Mouse (Mus musculus) c-Kit-positive CD71-positive TER-119-positive erythroid progenitor cells, embryonic 14.5 days (primary cell): ENCODE results near the gene Baz2a.
"Not testable (repeated sequence)": the region's sequence is repeated elsewhere in the genome, so short reads cannot be mapped to it uniquely, and the experiment has no call there.

Experiments
- DNase-seq: peaks from one replicate; pipeline ENCODE4 v3.0.0-alpha.2; 2013; ENCODE audit warnings: low spot score

Baz2a gene

DNA sequence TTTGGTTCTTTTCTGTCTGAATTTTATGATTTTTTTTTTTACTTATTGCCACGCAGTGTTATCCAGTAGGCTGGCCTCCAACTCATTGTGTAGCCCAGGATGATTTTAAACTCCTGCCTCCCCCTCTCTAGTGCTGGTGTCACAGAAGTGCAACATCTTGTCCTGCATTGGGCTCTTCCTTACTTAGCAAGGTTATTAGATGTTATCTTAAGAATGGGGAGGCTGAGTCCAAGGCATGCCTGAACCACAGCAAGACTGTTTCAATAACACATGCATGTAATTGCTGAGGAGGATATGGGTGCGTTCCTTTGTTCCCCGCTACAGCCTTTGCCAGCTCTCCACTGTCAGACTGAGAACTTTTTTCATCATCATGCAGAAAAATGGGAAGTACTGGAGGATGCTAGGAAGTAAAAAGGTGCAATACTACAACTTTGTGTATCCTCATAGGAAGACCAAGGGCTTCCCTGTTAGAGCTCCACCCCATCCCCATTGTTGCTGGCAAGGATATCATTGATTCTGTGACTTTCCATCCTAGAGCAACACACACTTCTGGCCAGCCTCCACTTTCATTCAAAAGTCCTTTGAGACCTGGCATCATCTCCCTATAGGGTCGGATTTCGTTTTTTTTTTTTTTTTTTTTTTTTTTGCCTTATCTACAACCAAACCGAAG, 9.4 kb upstream of the Baz2a start:
- DNase-seq = no peak

DNA sequence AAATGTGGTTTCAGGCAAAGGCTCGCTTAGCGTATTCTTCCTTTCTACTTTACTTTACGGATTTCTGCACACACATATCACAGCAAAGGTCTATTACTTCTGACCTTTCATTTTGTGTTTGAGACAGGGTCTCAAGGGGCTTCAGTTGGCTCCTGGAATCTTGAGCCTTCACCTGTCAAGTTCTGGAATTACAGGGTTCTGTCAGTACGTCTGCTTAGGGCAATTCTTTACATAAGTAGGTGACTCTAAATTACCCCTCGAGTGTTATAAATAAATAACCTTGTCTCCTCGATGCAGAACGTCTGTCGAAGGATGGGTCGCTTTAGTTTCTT, 8.9 kb upstream of the Baz2a start:
- no peak for DNase-seq

DNA sequence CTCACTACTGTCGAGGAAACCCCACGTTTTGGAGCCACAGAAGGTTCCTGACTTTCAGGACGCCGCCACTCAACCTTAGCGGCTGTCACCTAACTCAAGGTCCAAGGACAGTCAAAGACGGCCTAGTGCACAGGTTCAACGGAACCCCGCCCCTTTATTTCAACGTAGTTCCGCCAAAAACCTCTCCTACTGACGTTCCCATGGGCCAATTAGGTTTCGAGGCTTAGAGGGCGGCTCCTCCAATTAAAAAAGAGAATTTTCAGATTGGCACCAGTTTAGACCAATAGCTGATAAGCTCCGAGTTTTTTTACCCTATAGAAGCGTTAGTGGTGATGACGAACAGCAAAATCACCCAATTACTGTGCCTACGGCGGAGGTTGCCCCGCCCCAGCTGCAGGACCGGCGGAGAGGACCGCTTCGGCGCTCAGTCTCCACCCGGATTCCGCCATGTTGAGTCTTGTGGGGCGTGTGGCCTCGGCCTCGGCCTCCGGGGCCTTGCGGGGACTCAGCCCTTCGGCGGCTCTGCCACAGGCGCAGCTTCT, 8.4 kb upstream of the Baz2a start, which contains the start of gene Atp5b:
TSS of gene Atp5b (plus strand) at position 394 of the 542 bp plus-strand sequence.
- peak; percentile 100 for DNase-seq

DNA sequence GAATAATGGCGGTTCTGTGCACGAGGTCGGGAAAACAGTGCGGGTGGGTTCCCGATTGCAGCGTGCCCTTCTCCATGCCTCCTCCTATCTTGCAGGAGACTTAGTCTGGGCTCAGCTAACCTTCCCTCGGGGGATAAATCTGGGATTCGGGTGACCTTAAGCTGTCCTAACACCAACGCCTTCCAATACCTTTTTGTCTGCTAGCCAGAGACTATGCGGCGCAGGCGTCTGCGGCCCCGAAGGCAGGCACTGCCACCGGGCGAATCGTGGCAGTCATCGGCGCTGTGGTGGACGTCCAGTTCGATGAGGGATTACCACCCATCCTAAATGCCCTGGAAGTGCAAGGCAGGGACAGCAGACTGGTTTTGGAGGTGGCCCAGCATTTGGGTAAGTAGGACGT, 7.7 kb upstream of the Baz2a start:
- DNase-seq = no peak

DNA sequence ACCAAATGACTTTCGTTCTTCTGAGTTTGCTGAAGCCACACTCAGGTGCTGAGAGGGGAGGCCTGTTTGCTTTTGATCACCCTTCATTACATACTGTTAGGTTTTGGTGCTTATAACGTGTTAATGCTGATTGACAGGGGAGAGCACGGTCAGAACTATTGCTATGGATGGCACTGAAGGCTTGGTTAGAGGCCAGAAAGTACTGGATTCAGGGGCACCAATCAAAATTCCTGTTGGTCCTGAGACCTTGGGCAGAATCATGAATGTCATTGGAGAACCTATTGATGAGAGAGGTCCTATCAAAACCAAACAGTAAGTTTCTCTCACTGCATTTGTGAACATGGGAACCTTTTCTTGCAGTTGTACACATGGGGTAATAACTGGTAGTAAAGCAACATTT, 7.2 kb upstream of the Baz2a start:
- DNase-seq = no peak

DNA sequence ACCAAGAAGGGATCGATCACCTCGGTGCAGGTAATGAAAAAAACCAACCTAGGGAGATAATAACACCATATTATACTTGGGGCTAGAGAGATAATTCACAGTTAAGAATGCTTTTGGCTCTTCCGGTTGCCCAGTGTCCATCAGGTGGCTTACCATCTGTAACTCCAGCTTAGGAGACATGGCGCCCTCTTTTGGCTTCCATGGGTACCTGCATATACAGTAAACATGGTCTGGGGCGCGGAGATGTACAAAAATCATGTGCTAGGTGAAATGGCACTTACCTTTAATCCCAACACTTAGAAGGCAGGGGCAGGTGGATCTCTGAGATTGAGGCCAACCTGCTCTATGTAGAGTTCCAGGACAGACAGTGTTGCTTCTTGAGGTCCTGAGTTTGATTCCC, 5.0 kb upstream of the Baz2a start:
- DNase-seq = peak; percentile 52

DNA sequence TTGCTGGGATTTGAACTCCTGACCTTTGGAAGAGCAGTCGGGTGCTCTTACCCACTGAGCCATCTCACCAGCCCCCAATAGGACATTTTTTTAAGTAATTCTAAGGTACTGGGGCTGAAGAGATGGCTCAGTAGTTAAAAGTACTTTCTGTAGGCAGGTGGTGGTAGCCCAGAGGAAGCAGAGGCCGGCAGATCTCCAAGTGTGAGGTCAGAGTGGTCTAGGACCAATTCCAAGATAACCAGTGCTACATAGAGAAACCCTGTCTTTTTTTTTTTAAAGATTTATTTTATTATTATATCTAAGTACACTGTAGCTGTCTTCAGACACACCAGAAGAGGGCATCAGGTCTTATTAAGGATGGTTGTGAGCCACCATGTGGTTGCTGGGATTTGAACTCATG, 4.2 kb upstream of the Baz2a start:
- DNase-seq = not testable (repeated sequence)

DNA sequence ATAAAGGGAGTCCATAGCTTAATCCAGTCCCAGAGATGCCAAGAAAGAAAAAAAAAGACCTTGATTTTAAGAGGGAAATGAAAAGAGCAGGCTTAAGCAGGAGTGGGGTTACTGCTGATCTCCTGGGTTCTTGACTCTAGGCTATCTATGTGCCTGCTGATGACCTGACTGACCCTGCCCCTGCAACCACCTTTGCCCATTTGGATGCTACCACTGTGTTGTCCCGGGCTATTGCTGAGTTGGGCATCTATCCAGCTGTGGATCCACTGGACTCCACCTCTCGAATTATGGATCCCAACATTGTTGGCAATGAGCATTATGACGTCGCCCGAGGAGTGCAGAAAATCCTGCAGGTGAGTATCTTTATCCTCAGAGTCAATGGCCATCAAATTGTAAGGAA, 3.2 kb upstream of the Baz2a start:
- no peak for DNase-seq

DNA sequence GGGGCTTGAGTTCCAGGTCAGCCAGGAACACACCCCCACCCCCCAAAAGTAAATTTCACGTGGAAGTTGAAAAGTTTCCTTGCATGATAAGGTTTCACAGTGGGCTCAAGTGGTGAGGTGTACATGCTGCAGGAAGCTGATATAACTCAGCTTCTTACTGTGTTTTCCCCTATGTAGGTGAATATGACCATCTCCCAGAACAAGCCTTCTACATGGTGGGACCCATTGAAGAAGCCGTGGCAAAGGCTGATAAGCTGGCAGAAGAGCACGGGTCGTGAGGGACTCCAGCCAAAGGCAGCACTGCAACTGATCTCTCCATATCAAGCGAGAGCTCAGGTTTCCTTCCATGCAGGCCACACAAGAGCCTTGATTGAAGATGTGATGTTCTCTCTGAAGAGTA, 1.5 kb upstream of the Baz2a start:
- no peak for DNase-seq

DNA sequence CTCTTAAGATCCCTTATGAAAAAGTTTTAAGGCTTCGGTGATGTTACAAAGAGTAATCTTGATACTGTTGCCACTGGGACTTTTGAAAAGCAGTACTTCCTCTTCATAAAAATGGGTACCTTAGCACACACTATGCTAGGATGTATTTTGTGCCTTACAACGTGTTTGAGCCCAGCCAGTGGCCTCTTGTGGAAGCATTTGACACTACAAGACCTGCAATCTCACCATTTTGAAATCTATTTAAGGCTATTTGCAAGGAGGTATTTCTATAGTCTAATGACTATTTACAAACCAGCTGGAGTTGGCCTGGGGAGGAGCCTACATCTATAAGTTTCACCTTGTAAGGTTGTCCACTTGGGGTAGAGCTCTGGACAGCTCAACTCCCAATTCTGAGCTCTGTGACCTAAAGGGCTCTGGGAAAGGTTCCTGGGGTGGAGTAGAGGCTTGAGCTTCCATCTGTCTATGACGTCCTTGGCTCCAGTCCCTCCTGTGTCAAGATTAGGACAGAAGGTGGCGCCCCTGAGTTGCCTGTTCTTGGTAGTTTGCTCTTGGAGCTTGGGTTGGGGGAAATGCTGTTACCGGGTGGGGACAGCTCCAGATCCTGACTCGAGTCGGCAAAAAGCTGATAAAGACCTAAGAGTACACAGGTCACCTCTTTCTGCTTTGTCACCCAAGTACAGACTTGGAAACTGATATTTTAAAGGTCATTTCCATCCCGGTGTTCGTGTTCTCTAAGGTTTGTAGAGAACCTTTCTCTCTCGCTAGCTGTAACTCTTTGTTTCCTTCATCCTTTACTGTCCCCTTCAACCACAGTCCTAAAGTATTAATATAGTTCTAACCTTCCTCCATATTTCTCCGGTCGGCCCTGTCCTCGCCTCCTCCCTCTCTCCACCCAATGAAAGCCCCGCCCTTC, 470 bp upstream of the Baz2a start:
- DNase-seq = peak; percentile 98

DNA sequence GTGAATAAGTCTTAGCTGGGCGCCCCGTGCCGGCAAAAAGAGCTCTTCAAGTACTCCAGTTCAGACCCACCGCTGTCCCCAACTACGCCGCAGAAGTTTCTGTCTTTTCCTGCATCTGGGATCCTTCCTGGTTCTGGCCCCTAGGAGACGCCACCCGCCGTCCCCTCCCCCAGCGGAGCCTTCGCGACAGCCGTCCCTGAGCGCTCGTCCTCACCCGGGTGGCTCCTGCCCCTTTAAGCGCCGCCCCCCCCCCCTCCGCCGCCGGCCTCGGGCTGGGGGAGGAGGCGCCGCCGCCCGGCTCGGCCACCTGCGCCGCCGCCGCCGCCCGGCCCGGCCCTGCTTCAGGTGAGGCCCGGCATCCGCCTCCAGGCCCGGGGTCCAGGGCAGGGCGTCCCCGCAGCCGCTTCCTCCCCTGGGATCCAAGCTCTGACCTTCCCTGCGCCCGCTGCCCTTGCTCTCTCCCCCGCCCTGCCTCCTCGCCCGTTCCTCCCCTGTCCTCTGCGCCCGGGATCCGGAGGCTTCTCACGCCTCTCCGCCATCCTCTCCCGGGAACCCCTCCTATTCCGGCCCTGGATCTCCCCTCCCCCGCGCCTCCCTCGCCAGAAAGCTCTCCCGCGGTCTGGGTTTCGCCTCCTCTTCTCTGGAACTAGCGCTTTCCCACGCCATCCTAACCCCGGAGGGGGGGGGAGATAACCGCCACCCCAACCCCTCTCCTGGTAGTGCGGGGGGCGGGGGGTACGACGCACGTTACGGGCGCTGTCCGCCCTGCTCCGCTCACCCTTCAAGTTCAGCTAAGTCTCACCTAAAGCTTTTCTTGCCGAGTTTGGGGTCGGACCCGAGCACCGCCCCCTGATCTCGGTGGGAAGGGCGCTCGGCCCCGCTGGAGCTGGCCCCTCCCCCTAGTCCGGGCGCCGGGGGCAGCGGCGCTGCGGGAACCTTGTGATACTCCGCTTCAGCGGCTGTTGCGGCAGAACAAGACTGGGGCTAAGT, 1.4 kb downstream of the Baz2a start:
- DNase-seq = peak; percentile 62

DNA sequence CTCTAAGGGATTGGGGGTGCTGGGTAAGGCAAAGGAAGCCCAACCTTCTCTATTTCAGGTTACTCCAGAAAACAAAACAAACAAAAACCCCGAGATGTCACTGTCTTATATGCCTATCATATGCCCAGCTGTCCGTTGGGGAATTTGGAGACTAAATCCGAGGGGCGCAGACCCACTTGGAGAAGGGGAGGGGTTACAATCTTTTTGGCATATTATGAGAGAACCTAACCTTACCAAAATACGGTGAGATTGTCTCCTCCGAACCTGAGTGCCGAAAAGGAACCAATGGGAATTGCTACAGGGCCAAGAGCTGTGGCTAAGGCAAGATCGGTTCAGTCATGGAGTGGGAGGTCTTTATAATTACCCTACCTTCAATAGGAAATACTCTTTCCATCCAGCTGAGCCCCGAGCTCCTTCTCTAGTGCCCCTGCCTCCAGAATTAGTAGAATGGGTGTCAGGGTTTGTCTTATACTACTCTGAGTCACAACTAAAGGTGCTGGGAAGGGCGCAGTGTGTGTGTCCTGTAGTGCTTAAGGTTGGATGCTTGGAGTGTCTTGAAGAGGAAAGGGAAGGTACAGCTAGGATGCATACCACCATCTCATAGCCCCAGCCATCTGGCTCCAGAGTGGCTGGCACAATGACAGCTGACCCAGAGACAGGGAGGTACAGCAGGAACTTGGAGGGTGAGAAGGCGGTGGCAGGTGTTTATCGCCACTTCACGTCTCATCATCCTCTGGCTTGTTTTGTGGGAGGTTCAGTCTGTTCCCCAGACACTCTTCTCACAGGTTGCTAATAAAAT, 2.3 kb downstream of the Baz2a start:
- peak; percentile 68 for DNase-seq

DNA sequence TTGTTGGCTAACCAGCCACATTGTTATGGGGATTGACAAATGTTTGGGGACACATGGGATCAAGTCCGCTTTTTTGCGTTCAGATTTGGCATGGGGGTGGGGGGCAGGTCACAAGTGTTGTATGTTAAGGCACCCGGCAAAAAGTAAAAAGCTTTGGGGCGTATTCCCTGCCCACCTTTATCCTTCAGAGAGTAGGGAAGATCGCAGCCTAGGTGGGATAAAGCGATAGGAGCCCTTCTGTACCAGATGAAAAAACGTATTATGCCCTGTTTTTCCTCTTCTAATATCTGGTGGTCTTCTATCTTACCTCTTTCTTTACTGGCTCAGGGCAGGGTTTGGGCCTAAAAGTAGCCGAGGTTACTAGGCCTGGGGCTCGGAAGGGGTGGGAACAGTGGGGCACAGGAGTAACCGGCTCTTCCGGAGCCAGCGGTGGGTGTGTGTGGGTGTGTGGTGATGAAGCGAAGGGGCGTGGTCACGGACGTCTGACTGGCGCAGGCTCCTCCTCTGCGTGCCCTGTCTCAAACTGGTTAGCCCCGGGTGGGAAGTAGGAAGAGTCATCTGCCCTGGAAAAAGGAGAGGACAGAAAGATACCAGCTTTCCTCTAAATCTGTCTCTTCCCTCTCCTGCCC, 3.1 kb downstream of the Baz2a start:
- peak; percentile 91 for DNase-seq

DNA sequence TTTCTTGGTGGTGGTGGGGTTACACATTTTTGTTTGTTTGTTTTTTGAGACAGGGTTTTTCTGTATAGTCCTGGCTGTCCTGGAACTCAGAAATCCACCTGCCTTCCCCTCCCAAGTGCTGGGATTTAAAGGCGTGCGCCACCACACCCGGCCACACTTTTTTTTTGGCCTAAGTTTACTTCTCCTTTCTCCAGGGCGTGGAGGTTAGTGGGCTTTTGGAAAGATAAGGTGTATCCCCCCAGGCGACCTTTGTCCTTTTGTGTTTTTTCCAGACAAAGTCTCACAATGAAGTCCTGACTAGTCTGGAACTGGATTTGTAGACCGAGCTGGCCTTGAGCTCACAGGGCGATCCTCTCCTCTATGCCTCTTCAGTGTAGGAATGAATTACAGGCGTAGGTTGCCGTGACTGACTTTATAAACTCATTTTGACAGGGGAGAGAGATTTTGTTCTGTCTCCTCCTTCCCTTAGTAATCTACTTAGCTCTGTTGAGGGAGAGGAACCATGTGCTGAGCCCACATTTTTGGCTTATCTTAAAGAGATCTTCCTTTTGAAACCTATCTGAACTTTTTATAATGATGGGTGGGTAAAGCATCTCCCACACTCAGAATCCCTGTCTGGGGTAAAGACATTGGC, 3.7 kb downstream of the Baz2a start:
- no peak for DNase-seq

DNA sequence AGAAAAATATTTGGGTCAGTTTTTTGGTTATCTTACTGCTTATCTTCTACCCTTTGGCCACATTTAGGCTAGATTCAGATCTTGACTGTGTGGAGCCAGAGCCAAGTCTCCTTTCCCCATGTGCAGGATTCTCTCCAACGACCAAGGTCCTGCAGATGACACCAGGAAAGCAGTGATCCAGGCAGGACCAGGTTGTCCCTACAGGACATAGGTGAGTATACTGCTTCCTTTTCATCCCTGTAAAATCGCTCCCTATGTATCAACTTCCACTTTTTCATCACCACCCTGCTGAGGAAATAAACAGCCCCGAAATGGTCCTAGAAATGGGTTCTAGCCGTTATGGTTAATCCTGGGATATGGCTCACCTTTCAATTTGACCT, 4.9 kb downstream of the Baz2a start:
- no peak for DNase-seq

DNA sequence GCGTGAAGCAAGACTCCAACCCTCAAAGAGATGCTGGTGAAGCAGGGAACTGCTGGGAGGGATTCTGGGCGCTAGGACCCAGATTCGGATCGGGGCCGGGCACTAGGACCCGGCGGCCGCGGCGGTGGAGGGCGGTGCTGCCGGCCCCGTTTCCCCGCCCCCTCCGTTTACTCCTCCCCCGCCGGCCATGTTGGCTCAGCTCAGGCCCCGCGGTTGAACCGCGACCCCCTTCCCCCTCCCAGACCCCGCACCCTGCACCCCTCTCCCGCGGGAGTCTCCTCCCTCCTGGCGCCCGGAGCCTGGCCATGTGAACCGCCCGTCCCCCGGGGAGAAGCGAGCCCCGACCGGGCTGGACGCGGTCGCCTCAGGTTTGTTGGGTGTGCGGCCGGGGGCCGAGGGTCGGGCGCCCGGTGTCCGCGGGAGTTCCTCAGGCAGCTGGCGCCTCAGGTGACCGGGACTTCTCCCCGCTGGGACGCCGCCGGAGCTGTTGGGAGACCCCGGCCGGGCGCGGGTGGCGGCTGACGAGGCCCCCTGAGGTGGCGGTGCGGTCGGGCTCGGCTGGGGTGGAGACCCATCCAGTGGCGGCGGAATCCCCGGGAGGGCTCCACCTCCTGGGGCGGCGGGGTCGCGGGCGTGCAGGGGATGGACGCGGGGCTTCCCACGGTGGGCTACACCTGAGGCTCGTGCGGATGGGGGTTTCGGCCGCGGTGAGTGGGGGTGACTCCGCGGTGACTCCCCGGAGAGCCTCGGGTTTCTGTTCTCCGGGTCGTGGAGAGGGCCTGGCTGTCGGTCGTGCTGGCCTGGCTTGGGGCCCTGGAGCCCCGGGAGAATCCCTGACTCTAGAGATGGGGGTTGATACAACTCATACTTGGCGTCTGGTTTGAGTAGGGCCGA, 5.6 kb downstream of the Baz2a start:
- DNase-seq = peak; percentile 80

DNA sequence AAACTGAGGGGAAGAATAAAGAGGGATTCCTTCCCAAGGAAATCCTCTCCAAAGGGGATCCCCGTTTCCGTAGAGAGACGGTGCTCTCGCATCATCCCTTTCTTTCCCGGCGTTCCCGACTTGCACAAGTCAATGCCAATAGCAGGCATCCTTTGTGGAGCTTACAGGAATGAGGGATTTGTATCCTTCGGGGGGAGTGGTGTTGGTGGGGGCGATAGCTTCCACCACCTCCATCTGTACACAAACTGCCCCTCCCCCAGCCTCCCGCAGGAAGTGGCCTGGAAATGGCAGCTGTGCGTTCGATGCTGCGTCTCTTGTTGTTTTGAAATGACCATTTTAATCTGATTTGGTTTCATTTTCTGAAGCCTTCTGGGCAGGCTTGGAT, 6.2 kb downstream of the Baz2a start:
- DNase-seq = no peak

DNA sequence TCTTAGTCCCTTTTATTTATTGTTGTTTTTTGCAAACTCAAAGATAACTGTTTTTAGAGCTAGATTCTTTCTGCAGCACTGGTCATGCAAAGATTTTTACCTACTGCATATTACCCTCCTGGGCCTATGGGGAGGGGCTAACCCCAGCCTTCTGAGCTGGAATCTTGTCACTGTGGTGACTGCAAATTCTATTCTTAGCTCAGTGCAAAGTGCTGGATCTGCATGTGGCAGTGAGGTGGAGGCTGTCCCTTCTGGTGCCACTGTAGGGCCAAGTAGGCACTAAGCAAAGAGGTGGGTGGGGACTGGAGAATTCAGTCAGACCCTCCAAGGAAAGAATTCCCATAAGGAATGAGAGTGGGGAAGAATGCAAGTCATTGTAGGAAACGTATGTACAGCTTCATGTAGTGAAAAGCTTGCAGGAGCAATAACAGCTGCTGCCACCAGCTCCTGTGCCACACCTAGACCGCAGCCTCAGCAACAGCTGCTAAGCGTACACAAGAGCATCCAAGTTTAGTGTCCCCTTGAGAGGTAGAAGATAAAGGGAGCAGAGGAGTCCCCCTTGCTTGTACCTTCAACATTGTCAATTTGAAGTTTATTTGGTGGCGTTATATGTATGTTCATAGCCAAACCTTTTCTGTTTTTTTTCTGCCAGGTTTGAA, 18.9 kb downstream of the Baz2a start:
- no peak for DNase-seq

DNA sequence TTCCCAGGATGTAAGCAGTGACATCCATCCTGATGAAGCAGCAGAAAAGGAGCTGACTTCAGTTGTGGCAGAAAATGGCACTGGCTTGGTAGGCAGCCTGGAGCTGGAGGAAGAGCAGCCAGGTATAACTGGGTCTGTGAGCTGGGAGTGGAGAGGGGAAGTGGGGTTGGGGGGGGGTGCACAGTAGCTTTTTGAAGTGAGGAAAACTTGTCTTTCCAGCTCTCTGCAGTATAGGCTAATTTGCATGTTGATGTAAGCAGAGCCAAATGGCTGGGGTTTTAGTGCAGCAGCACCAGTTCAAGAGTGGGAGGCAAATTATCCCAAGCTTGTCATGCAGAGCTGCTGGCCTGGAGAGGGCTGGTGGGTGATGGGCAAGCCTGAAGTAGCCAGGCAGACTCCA, 19.9 kb downstream of the Baz2a start:
- no peak for DNase-seq
